Mouse (Mus musculus) splenic B cell, adult 2 months (primary cell): ENCODE data around the gene Gm10775.

Source experiments
- DNase-seq: peaks from one replicate; pipeline ENCODE4 v3.0.0-alpha.2; 2011; ENCODE audit warnings: low read depth, low spot score
- H3K27me3 ChIP-seq: 2 replicates; pipeline ENCODE4 v1.6.1; 2012; ENCODE audit warnings: mild to moderate bottlenecking, low read length, moderate library complexity, mixed read lengths; ENCODE audit not compliant: control insufficient read depth, poor library complexity, insufficient read depth, severe bottlenecking
- H3K36me3 ChIP-seq: 2 replicates; pipeline ENCODE4 v1.6.1; 2012; ENCODE audit warnings: mild to moderate bottlenecking, low read length, moderate library complexity, mixed read lengths; ENCODE audit not compliant: control insufficient read depth, poor library complexity, insufficient read depth, severe bottlenecking

Gene Gm10775

DNA sequence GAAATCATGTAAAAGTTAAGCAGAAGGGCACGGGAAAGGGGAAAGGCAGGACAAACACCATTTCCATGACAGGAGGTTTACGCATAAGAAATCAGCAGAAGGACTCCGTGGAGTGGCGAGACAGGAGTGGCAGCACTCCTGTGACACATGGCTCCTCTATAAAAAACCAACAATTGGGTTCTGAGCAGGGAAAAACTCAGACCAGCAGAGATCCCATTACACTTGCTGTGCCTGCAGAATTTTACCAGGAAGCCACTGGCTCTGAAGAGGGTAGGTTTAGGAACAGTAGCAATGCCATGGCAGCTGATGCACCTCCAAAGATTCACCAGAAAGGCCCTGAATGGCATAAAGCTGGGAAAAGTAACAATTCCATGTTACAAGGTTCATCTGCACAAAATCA is 37.0 kb downstream of the Gm10775 start:
- H3K36me3 ChIP-seq = peaks cover 23% of the 10 kb centered on the region
- DNase-seq = no peak
- no peaks in the 10 kb centered on the region for H3K27me3 ChIP-seq
